Mouse (Mus musculus) embryo, embryonic 10.5 days (tissue): ENCODE data around the gene Sys1.

Experiments
- DNase-seq: peaks from one replicate; pipeline ENCODE4 v3.0.0-alpha.2; 2015; ENCODE audit warnings: low spot score

The Sys1 gene

DNA sequence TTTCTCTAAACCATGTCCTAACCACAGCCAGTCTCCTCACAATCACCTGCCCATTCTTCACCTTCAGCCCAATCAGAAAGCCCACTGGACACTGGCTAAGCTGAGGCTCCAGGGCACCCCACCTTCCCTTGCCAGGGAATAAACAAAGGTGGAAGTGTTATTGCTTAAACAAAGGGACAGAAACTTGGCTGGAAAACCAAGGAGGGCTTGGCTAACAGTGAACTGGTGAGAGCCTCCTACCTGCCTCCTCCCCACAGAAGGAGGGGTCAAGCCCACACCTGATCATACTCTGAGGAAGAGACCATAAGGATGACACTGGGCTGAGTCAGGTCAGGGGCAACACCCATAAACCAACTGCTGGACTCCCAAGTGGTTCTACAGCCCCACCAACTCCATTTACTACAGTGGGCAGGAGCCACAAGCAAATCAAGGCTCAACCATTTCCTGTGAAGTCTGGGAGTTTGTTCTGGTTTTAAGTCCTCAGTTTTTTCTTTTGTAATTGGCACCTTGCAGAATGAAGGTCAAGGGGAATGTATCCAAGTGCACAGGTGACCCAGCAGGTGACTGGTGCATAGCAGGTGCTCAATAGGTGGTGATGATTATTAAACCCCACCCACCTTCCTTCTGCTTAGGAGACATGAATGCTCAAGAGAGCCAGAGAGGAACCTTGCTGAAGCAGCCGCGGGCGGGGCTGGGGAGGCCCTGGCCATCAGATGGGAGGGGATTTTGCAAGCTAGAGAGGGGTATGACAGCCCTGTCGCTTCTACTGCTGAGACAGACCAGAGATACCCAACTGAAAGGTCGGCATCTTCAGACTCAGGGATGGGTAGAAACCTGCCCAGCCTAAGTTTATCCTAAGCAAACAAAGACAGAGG, 21.3 kb upstream of the Sys1 start:
- DNase-seq = no peak

DNA sequence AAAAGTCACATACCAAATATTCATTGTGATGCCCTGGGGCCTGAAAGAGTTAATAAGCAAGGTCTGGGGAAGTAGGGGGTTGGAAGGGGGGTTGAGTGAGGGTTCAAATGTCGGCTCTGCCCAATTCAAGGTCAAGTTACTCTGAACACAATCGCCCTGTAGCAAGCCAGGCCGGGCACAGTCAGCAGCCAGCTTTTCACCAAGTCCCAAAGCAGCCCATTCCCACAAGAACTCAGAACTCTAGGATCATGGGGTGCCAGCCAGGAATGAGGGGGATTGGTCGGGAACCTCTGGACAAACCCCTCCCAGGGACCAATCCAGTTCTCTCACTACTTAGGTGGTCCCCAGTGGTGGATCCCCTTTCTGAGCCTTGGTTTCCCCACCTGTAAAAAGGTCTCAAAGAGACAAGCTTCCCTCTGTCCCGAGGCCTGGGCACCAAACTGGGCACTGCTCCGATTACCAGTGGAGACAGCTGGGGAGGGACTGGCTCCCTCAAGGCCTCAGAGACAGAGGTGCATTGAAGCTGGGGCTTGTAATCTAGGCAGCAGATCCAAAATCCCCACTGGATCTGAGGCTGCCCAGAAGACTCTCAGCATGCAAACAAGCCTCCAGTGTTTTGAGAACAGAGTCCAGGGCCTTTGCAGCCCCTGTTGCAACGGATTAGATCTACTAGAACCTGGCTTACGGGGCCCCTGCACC, 20.4 kb upstream of the Sys1 start:
- peak; percentile 39 for DNase-seq

DNA sequence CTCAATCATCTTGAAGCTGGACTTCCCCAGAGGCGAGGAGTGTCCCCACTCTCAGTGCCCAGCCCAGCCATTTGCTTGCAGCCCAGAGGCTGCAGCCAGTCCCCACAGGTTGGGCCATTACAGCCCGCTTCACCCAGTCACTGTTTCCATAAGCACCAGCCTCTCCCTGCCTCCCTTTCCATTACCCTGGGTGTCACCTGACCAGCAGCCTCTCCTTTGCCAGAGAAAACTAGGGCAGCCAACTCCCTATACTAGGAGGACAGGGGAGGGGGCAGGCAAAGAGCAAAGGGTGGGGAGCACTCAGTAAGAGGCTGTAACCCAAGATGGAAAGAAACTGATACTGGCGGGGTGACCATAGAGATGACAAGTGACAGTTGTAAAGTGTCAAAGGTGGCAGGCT, 19.8 kb upstream of the Sys1 start:
- no peak for DNase-seq

- DNase-seq = no peak
These were observed 19.1 kb upstream of the Sys1 start for GRCm38 (mm10) chr2:164437710-164438109.

DNA sequence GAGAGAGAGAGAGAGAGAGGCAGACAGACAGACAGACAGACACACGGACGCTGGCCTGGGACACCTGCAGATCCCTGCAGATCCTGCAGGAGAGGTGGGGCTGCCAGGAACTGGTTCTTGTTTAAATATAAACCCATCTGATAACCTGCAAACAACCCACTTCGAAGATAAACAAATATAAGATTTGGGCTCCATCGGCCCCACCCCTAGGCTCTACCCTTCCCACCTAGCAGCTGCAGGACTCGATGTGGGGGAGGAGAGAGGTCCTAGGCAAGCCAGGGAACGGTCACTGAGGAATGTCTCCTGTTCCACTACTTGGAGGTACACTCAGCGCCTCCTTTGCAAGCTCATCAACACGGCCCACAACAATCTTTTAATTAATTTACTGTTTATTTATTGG, 18.5 kb upstream of the Sys1 start:
- DNase-seq = no peak

- no peak for DNase-seq
These were observed 17.8 kb upstream of the Sys1 start for GRCm38 (mm10) chr2:164439001-164439421.

- DNase-seq = no peak
These were observed 16.4 kb upstream of the Sys1 start for GRCm38 (mm10) chr2:164440314-164440713.

- DNase-seq = no peak
These were observed 15.6 kb upstream of the Sys1 start for GRCm38 (mm10) chr2:164441155-164441554.

GRCm38 (mm10) chr2:164441731-164442130, 15.0 kb upstream of the Sys1 start:
- no peak for DNase-seq

GRCm38 (mm10) chr2:164442315-164443050, 14.3 kb upstream of the Sys1 start:
- DNase-seq = peak; percentile 50

- DNase-seq = peak; percentile 84
These were observed 13.7 kb upstream of the Sys1 start for GRCm38 (mm10) chr2:164443051-164443437.

GRCm38 (mm10) chr2:164443460-164444000, 13.2 kb upstream of the Sys1 start, which contains the start of gene Sdc4:
Sdc4 (minus strand) TSS chr2:164443887.
- no peak for DNase-seq

DNA sequence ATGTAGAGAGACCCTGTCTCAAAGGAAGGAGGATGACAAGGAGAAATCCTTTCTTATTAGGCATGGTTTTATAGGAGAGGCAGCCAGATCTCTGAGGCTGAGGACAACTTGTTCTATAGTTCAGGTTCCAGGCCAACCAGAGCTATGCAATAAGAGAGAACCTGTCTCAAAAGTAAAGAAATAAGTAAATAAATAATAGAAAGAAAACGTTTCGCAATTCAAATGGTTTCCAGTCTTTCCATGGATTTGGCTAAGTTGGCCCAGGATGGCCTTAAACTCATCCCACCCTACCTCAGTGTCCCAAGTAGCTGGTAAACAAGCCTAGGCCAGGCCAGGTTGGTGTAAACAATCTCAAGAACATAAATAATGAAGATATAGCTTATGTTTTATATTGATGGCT, 12.1 kb upstream of the Sys1 start:
- DNase-seq = no peak

GRCm38 (mm10) chr2:164445399-164446085, 11.2 kb upstream of the Sys1 start:
- DNase-seq = no peak

DNA sequence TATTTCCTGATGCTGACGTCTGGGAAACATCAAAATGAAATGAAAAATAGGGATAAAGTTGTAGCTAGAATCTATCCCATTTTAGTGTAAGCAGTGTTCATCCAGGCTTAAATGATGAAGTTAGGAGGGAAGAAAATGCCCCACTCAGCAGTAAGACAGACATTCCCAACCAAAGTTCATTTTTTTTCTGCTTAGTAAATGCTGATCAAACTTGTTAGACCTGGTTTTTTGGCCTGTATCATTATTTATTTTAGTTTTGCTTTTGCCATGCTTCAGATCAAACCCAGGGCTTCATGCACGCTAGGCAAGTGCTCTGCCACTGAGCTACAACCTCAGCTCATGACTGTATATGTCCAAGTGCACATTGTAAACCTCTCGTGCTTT, 10.7 kb upstream of the Sys1 start:
- no peak for DNase-seq

GRCm38 (mm10) chr2:164448140-164448539, 8.6 kb upstream of the Sys1 start:
- DNase-seq = no peak

DNA sequence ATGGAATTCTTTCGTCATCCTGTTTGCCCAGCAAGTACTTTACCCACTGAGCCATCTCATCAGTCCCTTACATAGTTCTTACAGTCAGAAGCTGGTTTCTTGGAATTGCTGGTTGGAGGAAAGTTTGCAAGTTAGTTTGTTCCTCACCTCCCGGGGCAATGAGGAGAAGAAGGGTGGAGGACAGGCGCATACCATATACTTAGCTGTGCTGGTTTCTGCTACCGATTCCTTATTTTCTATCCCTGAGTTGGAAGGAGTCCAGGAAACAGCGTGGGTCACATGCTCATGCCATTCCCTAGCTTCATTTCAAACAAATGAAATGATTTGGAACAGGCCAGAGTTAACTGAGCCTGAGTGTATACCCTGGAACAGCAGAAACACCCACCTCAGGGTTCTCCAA, 7.8 kb upstream of the Sys1 start:
- no peak for DNase-seq

DNA sequence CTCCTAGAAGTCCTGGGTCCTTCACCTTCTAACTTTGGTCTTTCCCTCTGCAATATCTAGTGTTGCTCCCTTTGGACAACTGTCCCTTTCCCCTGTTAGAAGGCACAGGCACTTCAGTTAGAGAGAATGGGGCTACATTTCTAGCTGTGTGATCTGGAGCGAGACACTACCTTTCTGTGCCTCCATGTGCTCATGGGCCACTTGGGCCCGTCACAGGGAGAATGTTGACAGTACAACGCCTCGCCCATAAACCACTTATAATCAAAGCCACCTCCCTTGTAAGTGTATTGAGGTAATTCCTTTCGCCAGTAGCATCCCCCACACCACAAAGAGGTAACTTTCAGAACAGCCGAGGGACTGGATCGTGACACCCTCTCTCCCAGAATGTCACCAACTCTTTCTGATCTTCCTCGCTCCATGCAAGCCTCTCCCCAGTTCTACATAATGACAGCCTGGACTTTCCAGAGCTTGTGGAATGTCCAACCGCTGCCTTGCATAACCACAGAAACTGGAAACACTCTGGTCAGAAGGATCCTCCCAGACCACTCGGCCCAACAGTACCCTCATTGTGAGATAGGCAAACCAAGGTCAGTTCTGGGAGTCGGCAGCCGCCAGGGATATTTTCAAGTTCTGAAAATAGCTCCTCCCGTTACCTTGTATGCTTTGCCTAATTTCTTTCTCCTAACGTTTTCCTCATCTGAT, 7.3 kb upstream of the Sys1 start:
- DNase-seq = no peak

DNA sequence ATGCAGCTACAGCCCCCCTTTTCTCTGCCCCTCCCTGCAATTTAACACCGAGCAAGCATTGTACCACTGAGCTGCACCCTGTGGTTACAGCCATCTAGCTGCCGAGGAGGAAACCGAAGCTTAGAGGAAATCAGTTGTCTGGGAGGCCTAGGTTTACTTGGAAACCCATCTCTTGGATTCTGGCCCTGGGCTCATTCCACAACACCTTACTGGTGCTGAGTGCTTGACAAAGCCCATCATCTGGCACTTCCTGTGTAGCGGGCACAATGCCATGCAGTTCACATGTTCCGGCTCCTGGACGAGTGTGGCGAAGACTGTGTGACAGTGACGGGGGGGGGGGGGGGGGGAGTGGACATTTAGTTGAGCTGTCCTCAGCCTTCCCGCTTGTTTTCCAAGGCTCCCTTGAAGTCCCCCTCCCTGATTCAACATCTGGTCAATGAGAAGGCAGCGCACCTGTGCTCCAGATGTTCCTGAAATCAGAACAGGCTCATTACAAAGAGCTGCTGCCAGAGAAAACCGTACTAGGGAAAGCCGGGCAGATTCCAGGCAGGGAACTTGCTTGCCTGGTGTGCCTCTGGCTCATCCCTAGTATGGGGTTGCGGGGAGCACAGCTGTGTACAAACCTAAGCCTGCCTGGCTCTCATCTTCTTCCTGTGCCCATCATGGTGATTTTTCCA, 4.6 kb upstream of the Sys1 start:
- peak; percentile 21 for DNase-seq

- no peak for DNase-seq
These were observed 3.6 kb upstream of the Sys1 start for GRCm38 (mm10) chr2:164453047-164453757.
